ENCODE assay signal across 8 mouse cellular contexts in genomic region chr15:86059835-86060380, GRCm38 (mm10). TPM values are rescaled to one million over a fixed set of nuclear protein-coding genes. Genes with fewer than 3 reads are reported as not detected.
DNase-seq lines count a peak whose midpoint lies in the region; ATAC-seq lines count a peak whose summit lies in the region.

No protein-coding gene starts in this region.

- peak overlapping the region; percentile 92 for H3K4me2 ChIP-seq in kidney, embryonic 14.5 days (replicated peaks; ENCODE audit: low read depth, low read length)
- peak overlapping the region; percentile 80 for H3K4me2 ChIP-seq in embryonic facial prominence, embryonic 15.5 days (replicated peaks)
- peak overlapping the region; percentile 84 for H3K4me2 ChIP-seq in intestine, embryonic 14.5 days (ENCODE audit: low read length)
- H3K4me2 ChIP-seq in midbrain, embryonic 16.5 days (ENCODE audit: low read length) = peak overlapping the region; percentile 80

- no peak for ATAC-seq in kidney, embryonic 14.5 days (ENCODE audit: low FRiP score, low TSS enrichment)
- ATAC-seq in embryonic facial prominence, embryonic 15.5 days (ENCODE audit: insufficient number of reproducible peaks, low FRiP score, low TSS enrichment, low read depth) = no peak
- no peak for ATAC-seq in intestine, embryonic 14.5 days (replicated peaks; ENCODE audit: low FRiP score, low TSS enrichment, low read depth)
- ATAC-seq in midbrain, embryonic 16.5 days = no peak

- intact Hi-C loops in gastrocnemius, postnatal 36 days (cut with DNase I) = no loop called here

- H3K9ac ChIP-seq in kidney, embryonic 14.5 days (ENCODE audit: low read depth, low read length) = no peak overlapping the region; the same call in 1 of the 2 replicates
- H3K9ac ChIP-seq in embryonic facial prominence, embryonic 15.5 days = no peak overlapping the region; the same call in 1 of the 2 replicates
- H3K9ac ChIP-seq in intestine, embryonic 14.5 days (ENCODE audit: low read length) = no peak overlapping the region
- H3K9ac ChIP-seq in midbrain, embryonic 16.5 days (ENCODE audit: low read depth, low read length) = peak overlapping the region; percentile 98

- H3K27ac ChIP-seq in kidney, embryonic 14.5 days (ENCODE audit: low read depth, low read length) = no peak overlapping the region
- no peak overlapping the region for H3K27ac ChIP-seq in embryonic facial prominence, embryonic 15.5 days (replicated peaks)
- no peak overlapping the region for H3K27ac ChIP-seq in intestine, embryonic 14.5 days (ENCODE audit: low read depth)
- peak overlapping the region; percentile 94; the same call in 1 of the 2 replicates for H3K27ac ChIP-seq in midbrain, embryonic 16.5 days (ENCODE audit: low read length)

- H3K9me3 ChIP-seq in kidney, embryonic 14.5 days (ENCODE audit: control insufficient read depth, low read length) = no peaks in the 10 kb centered on the region
- no peaks in the 10 kb centered on the region for H3K9me3 ChIP-seq in embryonic facial prominence, embryonic 15.5 days (replicated peaks)
- no peaks in the 10 kb centered on the region for H3K9me3 ChIP-seq in intestine, embryonic 14.5 days (ENCODE audit: control insufficient read depth, low read length)
- no peaks in the 10 kb centered on the region for H3K9me3 ChIP-seq in midbrain, embryonic 16.5 days (replicated peaks; ENCODE audit: control insufficient read depth, low read length, poor library complexity, severe bottlenecking)

- H3K36me3 ChIP-seq in kidney, embryonic 14.5 days (ENCODE audit: control insufficient read depth, insufficient read depth, low read length) = no peaks in the 10 kb centered on the region
- H3K36me3 ChIP-seq in embryonic facial prominence, embryonic 15.5 days = no peaks in the 10 kb centered on the region
- H3K36me3 ChIP-seq in intestine, embryonic 14.5 days (ENCODE audit: control insufficient read depth, insufficient read depth, low read length) = no peaks in the 10 kb centered on the region
- no peaks in the 10 kb centered on the region for H3K36me3 ChIP-seq in midbrain, embryonic 16.5 days (ENCODE audit: control insufficient read depth, insufficient read depth, low read length)

- DNase-seq in kidney, adult 8-10 months = no peak
- no peak for DNase-seq in intestine, embryonic 14.5 days (ENCODE audit: low spot score)
- no peak for DNase-seq in gastrocnemius, postnatal 36 days
- DNase-seq in gastrocnemius, adult 8-10 months (ENCODE audit: low spot score in 2 of 2) = no peak
- no peak for DNase-seq in kidney, adult 11 months

- peak overlapping the region; percentile 87; the same call in 1 of the 2 replicates for H3K4me3 ChIP-seq in kidney, embryonic 14.5 days (ENCODE audit: low read length)
- H3K4me3 ChIP-seq in embryonic facial prominence, embryonic 15.5 days (replicated peaks) = peak overlapping the region; percentile 79; the same call in 1 of the 2 replicates
- H3K4me3 ChIP-seq in intestine, embryonic 14.5 days (ENCODE audit: low read depth, low read length) = peak overlapping the region; percentile 74; the same call in 1 of the 2 replicates
- peak overlapping the region; percentile 71 for H3K4me3 ChIP-seq in midbrain, embryonic 16.5 days (ENCODE audit: low read depth, low read length)

- WGBS in kidney, embryonic 14.5 days = 73% methylated on average over 7 of the region's 7 CpGs
- 75% methylated on average over 7 of the region's 7 CpGs for WGBS in embryonic facial prominence, embryonic 15.5 days
- 71% methylated on average over 7 of the region's 7 CpGs for WGBS in intestine, embryonic 14.5 days
- 74% methylated on average over 7 of the region's 7 CpGs for WGBS in midbrain, embryonic 16.5 days

- H3K27me3 ChIP-seq in kidney, embryonic 14.5 days (ENCODE audit: control insufficient read depth, insufficient read depth, low read length) = no peaks in the 10 kb centered on the region
- no peaks in the 10 kb centered on the region for H3K27me3 ChIP-seq in embryonic facial prominence, embryonic 15.5 days
- H3K27me3 ChIP-seq in intestine, embryonic 14.5 days (replicated peaks; ENCODE audit: control insufficient read depth, insufficient read depth, low read length) = no peaks in the 10 kb centered on the region
- no peaks in the 10 kb centered on the region for H3K27me3 ChIP-seq in midbrain, embryonic 16.5 days (ENCODE audit: control insufficient read depth, insufficient read depth, low read depth, low read length)

- H3K4me1 ChIP-seq in kidney, embryonic 14.5 days (ENCODE audit: control insufficient read depth, insufficient read depth, low read length) = peaks cover 43% of the 10 kb centered on the region
- H3K4me1 ChIP-seq in embryonic facial prominence, embryonic 15.5 days = peaks cover 43% of the 10 kb centered on the region
- peaks cover 24% of the 10 kb centered on the region for H3K4me1 ChIP-seq in intestine, embryonic 14.5 days (replicated peaks; ENCODE audit: control insufficient read depth, insufficient read depth, low read length)
- peaks cover 38% of the 10 kb centered on the region for H3K4me1 ChIP-seq in midbrain, embryonic 16.5 days (ENCODE audit: control insufficient read depth, insufficient read depth, low read length)

RNA-seq across cellular contexts. Expression of gene Gramd4, which starts 2.4 kb away (rescaled TPM):
- 6.5 and 9.7 TPM in 2 replicates for polyA plus RNA-seq in kidney, embryonic 14.5 days (2014; fragmentation: Nextera tagmentation; extraction: Ambion mirVana)
- polyA plus RNA-seq in embryonic facial prominence, embryonic 15.5 days (2015; fragmentation: Nextera tagmentation; extraction: Ambion mirVana) = 17.8 and 18.9 TPM in 2 replicates
- 6.0 and 8.1 TPM in 2 replicates for polyA plus RNA-seq in intestine, embryonic 14.5 days (2014; fragmentation: Nextera tagmentation; extraction: Ambion mirVana)
- 36.0 and 36.7 TPM in 2 replicates for polyA plus RNA-seq in midbrain, embryonic 16.5 days (2015; fragmentation: Nextera tagmentation; extraction: Ambion mirVana)
- 1 to 10 TPM; 5.1 to 5.9 TPM for total RNA-seq in gastrocnemius, postnatal 36 days (2021)
- 1 to 10 TPM; 5.8 to 9.2 (median 8.1) TPM for total RNA-seq in gastrocnemius, adult 8-10 months (2022)

RNA-seq across cellular contexts. Expression of gene Celsr1, which starts 26.3 kb away (rescaled TPM):
- polyA plus RNA-seq in kidney, embryonic 14.5 days (2014; fragmentation: Nextera tagmentation; extraction: Ambion mirVana) = 6.8 and 8.8 TPM in 2 replicates
- 4.2 and 5.1 TPM in 2 replicates for polyA plus RNA-seq in embryonic facial prominence, embryonic 15.5 days (2015; fragmentation: Nextera tagmentation; extraction: Ambion mirVana)
- polyA plus RNA-seq in intestine, embryonic 14.5 days (2014; fragmentation: Nextera tagmentation; extraction: Ambion mirVana) = 1.3 and 2.2 TPM in 2 replicates
- 1.1 and 1.3 TPM in 2 replicates for polyA plus RNA-seq in midbrain, embryonic 16.5 days (2015; fragmentation: Nextera tagmentation; extraction: Ambion mirVana)
- under 1 TPM; 0.10 to 0.37 TPM for total RNA-seq in gastrocnemius, postnatal 36 days (2021)
- total RNA-seq in gastrocnemius, adult 8-10 months (2022) = under 1 TPM; 0.02 to 0.36 (median 0.10) TPM
